Mouse (Mus musculus) 3T3-L1 (cell line): ENCODE measurements at regions not wholly inside any gene's neighbourhood (a gene's known extent, or its start where the extent isn't known, plus 50 kb on each side); places are given as distances from the start of the nearest gene placed in this dataset.

Experiments used
- DNase-seq: peaks from one replicate; pipeline ENCODE4 v3.0.0-alpha.2; 2015; ENCODE audit warnings: low read depth, low spot score

DNA sequence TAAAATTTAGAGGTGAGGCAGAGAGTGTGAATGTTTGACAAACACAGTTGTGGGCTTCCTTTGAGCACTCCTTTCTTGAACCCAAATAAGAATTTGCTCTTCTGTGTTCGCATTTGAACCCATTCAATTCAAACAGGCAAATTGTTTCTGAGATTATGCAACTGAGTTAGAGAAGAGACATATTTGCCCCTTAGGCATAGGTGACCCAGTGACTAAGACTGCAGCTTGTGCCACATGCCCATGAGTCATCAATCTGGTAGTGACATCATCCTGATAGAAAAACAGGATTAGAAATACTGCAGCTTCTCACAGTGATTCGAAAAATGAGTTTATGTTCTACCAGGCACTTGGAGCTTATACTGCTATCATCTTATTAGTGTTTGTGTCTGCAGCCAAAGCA is 67.2 kb downstream of the Zfp622 start:
- DNase-seq: peak; percentile 75

DNA sequence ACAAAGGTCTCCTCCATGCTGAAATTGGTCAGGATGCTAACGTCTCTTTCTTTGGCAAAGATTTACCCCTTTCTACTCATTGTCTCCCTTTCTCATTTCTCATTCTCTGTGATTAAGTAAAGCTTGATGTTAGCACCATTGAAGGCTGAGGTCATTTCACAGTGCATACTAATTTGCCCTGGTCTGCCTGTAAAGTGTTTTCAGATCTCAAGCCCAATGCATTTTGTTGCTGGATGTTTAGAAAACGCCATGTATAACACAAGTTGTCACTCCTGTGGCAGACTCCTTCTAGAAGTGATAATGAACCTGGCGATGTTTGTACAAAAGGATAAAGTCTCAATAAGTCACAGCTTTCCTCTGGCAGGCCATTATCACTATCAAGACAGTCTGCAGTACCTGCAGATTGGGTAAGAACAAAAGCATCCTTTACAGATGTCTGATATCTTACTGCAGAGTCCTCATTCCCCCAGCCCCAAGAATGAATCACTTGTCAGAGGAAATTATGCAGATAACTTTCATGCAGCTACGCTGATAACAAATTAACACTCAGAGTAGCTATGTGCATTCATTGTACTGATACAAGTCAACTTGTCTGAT is 68.7 kb downstream of the Zfp622 start:
- DNase-seq: no peak

DNA sequence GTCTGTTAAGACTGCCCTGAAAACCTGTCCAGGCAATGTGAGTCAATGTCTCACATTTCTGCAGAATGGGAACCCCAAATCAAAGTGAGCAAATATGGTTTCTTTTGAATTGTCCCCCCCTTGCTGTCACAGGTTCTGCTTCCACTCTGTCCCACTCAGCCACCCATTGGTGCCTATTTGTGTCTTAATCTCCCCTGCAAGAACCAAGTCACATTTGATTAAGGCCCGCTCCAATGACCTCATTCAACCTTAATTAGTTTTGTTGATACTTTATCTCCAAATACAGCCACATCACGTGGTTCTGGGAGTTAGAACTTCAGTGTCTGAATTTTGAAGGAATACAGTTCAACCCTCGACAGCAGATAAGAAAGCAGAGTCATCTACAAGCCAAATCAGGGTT is 73.9 kb downstream of the Zfp622 start:
- no peak for DNase-seq

DNA sequence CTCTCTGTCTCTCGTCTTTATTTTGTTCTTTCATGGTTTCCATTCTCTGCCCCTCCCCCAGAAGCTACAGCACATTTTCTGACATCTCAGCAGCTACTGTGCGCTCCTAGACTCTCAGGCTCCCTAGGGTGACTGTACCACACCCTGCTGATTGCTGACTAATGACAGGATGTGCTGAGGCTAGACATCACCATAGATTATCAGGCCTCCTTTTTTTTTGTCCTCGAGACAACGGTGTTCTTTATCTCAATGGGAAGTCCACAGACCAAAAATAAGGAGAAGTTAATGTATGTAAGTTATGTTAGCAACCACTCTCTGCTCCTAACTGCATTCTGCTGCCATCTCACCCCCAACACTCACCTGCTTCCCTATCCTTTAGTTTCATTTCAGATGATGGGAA is 116.0 kb downstream of the Zfp622 start:
- peak; percentile 3 for DNase-seq

DNA sequence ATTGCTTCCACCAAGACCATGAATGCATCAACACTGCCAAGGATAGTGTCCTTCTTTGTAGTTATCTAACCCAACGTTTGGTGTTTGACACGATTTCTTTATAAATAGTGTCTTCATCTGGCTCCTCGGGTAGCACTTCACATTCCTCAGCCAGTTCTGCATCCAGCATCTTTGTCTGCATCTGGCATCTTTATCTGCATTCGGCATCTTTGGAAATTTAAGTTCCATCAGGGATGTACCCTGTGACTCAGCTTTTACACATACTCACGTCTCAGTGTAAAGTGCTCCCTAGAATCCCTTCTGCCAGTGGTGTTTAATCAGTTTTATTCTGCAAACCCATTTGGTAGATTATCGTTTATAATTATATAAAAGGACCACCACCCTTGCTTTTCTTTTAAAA is 123.8 kb downstream of the Zfp622 start:
- no peak for DNase-seq

DNA sequence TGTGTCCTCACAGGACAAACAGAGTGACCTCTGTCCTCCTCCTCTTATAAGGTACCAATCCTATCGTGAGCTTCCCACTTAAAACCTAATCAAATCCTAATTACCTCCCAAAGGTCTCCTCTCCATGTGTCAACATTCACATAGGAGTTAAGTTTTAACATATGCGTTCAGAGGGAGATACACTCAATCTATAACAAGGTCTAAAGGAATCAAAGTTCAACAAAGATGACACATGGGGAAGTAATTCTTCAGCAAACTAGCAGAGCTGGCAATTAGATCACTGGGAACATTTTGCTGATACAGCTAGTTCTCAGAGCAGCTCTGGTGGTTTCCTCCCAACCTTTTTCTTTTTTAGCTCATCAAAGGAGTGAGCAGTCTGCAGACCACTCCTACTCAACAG is 160.0 kb downstream of the Zfp622 start:
- DNase-seq: no peak

DNA sequence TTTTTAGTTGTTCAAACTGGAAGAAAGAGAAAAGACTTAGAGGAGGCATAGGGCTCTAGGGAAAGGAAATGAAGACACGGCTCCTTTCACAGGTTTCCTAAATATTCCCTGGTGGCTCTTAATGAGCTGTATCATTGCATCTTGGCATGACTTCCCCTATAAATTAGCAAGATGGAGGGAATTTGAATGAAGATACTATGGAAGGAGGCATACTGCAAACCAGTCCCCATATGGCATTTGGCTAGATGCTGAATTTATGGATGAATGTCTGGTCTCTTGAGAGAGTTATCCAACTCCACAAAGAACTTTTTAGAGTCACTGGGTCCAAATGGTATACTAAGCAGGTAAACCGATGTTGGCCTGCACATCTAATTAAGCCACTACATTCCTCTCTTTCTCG is 150.3 kb upstream of the March11 start:
- no peak for DNase-seq

DNA sequence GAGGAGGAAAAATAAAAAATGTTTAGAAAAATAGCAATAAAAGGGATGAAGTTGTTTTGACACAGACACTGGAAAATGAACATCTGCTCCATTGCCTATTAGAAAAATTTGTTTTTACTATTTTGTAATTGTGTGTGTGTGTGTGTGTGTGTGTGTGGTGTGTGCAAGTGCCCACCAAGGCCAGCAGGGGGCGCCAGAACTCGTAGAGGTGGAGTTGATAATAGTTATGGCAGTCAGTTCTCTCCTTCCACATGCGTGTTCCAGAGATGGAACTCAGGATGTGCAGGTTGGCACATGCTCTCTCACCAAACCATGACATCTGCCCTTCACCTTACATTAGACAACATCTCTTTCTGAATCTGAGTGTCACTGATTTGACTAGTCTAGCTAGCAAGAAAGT is 123.9 kb upstream of the March11 start:
- DNase-seq: no peak

DNA sequence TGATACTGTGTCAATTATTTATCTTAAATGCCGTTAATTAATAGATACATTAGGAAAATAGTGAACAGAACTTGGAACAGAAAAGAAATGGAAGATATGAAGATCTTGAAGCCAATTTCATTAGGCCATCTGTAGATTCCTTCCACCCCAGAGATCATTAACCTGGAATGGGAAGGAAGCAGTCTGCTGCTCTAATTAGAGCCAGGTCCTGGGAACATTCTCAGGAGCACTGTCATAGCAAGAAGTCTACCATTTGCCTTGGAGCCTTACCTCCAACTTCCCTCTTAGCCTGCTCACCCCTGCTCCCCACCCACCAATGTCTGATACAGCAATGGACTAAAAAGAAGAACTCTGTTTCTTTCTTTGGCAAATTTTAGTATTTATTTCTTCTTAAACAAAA is 113.3 kb upstream of the March11 start:
- DNase-seq: no peak

DNA sequence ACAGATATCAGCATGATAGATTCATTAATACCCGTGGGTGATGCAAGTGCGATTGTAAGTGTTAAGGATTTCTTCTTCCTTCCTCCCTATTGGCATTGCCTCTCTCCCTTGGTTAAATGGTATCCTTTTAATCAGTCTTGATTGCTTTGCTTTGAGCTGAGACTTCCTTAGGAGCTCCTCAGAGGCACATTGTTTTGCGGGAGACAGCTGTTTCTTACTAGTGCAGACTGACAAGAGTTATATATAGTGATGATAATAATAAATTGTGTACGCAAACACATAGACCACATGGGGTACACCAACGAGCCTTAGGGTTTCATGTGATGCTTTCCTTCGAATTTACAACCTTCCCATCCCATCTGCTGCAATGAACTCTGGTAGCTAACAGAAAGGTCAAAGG is 102.0 kb upstream of the March11 start:
- DNase-seq: no peak

DNA sequence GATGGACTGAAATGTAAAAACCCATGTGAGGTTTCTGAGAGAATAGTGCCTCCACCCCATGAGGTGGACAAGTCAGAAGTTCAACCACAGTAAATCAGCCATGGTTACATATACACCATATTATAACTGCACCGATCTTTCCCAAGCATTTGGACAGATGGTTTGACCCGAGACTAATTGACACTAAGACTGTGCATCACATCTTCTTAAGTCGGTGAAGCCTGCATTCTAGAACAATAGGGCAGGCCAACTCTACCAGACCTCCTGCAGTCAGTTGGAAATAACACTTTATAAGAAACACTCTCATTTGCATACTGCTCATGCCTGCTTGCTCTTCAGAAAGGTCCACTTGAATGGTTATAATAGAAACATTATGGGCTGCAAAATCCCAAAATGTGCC is 88.0 kb upstream of the March11 start:
- no peak for DNase-seq

DNA sequence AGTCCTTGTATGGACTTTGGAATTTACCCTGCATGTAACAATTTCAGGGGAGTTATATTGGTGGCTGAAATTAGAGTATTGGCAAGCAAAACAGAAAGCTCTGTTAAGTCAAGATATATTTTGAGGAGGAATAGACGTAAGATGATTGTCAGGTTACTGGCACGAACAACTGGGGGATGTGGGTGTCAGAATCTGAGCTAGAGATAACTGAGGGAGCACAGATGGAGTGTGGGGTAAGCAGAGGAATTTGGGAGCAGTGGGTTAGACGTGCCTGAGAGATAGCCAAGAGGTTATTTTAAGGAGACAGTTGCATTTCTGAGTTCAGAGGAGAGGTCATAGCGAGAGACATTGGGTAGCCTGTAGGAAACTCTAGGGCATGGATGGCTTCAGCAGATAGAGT is 80.2 kb upstream of the March11 start:
- DNase-seq: no peak
